Mouse (Mus musculus) embryo, embryonic 11.5 days (tissue): ENCODE measurements around the gene Ranbp9.

Experiments used
- DNase-seq: peaks from one replicate; pipeline ENCODE4 v3.0.0-alpha.2; 2012; ENCODE audit warnings: low read depth, low spot score

Gene Ranbp9

DNA sequence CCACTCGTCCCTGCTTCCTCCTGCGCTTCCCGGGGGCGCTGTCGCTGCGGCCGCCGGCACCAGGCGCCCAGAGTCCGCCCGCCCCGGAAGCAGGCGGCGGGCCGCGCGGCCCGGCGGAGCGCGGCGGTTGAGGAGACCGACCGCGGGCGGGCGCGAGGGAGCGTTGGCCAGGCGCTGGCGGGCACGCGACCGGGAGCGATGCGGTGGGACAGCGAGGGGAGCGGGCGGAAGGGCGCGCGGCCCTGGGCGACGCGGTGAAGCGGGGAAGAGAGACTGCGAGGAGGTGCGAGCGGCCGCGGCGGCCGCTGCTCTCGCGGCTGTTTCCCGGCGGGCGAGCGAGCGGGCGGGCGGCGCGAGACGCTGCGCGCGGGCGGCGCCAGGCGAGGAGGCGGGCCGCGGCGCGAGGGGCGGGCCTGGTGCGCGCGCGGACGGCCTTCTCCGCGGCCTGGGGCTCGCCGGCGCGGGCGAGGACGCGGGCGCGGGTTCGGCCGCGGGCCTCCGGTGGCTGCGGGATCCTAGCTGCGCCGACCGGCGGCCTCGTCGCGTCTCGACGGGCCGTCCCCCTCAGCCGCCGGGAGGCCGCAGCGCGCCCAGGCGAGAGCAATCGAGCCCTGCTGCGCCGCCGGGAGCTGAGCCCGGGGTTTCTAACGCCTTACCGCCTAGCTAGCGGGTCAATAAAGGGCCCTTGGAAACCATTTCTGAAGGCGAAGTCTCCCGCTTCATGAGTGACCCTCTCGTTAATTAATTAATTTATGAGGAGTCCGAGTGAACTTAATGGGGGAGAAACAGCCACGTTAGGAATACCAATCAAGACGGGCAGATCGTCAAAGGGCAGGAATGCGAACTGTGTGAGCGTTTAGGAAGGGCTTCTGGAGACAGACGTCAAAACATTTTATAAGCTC lies at the start of gene Ranbp9:
Gene Ranbp9, minus strand, starts transcription at position 326 of the 902 bp plus-strand sequence.
- DNase-seq: peak; percentile 56

DNA sequence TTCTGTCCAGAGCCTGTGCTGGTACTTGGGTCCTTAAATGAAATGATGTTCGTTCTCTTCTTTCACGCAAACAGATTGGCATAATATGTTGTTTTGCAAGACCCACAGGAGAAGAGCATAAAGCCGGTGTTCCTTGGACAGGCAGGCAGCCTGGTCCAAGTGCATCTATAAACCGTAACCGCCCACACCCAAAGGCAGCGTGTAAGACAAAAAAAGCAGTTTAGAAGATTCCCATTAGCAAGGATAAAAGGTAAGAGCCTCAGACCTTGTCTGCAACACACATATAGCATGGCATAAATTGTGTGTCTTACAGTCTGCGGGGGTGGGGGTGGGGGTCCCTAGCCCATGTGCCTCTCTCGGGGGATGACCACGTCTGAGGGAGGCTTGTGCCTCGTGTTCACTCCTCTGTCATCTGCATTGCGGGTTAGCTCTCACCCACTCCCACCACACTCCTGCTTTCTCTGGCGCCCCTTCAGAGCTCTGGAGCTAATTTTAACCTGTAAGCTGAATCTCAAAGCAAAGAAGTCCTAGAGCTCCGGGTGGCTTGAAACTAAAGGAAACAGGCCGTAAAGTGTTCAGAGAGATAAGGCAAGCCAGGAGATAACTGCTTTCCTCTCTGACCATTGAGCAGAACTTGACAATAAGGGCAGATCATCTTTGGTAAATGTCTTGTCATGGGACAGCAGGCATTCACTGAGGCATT lies 49.2 kb upstream of the Ranbp9 start:
- no peak for DNase-seq

DNA sequence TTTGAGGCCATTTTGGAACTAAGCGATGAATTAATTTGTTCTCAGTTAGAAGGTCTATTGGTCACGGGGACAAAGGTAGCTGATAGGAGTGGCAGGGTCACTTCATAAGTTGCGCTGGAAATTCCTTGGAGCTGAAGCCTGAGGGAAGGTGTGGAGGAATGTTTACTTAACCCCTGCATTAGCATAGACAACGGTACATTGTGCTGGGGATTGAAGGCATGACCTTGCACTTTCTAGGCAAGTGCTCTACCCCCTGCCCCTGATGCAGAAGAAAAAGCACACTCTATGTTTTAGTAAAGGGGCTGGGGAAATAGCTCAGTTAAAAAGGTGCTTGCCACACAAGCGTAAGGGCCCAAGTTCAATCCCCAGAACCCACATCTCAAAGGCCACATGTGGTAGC lies 45.2 kb upstream of the Ranbp9 start:
- no peak for DNase-seq

DNA sequence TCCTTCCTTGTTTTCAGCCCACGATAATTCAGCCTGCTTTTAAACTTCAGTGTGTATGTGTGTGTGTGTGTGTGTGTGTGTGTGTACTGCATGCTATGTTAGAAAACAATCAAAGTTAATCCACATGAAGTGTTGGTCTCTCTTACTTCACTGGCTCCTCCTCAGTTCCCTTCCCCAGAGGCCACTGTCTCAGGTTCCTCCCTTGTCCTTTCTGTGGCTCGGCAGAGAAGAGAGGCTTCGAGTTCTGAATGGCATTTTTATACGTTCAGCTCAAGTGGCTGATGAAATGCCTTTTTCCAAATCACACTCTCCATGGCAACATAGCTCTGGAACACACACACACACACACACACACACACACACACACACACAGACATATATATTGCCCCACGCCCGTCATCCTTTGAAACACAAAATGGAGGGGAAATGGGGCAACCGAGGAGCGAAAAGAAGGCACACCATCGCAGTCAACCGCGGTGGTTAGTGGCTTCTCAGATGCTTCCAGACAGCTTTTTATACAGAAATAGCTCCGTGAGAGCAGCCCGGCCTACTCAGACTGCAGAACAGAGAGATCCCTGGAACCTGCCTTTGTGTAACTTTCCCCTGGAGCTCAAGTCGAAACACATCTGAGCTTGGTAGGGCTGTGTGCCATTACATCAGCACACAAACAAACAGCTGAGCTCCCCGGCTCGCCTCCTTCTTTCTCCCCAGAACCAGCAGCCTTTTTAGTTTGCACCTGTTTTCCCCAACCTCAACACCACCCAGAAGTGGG lies 44.5 kb upstream of the Ranbp9 start:
- DNase-seq: no peak

DNA sequence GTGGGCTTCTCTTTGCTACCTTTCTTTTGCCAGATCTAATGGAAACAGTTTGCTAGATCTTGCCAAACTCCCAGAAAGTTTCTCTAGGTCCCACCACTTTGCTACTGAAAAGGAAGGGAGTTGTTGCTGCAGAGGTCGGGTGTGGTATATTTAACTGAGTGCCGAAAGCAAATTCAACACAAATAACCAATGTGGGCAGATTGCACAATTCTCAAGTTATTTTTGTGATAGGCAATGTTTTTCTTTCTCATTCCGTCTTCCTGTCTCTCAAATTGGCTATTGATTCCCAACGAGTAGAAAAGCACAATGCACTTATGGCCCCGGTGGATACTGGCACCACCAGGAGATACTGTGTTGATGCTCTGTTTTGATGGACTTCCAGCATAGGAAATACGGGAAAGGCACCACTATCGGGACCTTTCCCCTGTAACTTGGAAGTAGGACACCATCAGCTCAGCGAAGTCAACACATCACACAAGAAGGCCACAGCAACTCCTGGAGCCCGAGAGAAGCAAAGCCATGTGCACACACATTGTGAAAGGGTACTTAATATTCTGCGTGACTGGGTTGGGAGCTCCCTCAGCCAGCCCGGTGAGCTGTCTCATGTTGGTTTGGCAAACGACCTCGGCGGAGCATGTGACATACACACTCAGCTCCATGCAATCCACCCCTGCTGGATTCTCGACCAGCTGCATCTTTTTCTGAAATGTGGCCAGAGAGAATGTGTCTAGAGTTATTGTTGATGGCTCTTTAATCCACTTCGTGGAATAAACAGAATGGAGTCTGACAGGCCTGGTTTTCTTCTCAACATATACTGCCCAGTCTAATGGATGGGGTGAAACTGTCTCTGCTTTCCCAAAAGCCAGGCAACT lies 43.6 kb upstream of the Ranbp9 start:
- no peak for DNase-seq

DNA sequence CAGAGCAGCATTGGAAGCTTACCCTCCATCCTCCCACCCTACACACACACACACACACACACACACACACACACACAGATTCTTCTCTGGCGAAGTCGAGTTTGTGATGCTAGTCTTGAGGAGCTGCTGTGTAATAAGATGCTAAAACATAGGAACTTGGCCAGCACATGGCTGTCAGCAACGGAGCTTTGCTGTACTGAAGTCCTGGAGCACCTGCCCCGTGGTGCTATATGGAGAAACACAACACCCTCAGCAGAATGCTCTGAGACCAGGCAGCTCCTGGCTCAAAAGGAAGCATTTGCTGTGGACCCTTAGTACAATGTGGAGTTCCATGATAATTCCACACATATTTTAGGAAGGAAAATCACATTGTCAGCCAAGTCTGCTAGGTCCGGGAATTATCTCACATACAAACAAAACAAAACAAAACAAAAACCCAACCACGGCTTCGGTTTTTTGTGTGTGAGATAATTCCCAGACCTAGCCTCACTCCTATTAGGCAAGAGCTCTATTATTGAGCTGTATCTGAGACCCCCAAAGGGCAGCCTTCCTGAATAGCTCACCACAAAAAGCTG lies 42.9 kb upstream of the Ranbp9 start:
- DNase-seq: no peak

DNA sequence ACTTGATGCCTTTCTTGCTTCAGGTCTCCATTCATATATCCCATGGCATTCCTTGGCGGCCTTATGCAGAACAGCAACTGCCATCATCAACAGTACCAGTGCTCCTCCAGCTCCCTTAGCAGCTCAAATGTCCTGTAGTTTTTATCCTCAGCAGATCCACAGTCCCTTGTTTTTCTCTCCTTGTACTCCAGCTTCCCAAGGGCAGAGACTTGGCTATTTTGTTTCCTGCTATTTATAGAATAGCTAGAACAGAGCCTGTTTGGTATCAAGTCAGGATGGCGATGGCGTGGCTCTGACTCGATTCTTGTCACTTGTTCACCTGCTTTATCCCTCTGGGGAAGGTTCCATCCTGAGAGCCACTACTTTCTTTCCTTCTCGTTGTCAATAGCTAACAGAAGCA lies 40.9 kb upstream of the Ranbp9 start:
- no peak for DNase-seq

DNA sequence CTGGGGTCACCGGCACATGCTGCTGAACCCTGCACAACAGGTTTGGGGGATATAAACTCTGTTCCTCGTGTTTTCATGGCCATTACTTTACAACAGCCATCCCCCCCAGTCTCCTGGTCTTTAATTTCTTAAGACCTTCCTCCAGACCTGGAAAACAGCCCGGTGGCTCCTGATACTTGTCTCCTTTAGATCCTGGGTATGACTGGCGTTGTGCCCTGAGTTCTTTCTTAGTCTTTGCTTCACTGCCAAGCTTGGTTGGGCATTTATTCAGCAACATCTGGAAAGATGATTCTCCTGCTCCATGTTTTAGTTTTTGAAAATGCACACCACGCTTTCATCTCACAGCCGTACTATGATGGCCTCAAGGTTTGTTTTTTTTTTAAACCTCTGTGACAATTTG lies 38.2 kb upstream of the Ranbp9 start:
- DNase-seq: no peak

DNA sequence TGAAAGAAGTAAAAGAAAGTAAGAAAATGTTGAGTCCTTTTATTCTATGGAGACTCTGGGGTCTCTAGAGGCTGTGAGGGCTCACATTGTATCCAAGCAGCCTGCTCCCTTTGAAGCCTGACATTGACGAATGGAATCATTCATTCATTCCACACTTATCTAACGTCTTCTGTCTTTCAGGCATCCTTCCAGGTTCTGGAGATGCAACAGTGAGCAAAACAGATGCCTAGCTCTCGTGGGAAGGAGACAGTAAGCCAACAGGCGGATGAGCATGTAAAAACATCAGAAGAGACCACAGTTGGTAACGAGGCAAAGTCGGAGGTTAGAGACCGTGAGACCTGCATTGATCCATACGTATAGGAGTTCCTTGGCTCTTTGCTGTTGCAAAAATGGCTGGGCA lies 36.3 kb upstream of the Ranbp9 start:
- no peak for DNase-seq

DNA sequence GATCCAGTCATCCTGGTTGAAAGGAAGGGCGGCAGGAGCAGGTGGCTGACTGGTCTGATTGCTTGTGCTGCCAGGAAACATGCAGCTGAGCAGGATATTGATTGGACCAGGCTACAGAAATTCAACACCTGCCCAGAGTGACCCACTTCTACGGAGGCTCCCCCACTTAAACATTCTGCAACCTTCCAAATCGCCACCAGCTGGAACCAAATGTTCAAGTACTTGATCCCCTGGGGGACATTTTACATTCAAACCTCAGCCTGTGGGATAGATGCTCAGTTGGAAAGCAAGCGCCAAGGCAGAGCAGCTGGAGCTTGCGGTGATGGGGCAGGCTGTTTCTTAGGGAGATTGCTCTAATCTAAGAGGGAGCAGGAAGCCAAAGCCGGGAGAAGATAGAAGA lies 35.8 kb upstream of the Ranbp9 start:
- no peak for DNase-seq

DNA sequence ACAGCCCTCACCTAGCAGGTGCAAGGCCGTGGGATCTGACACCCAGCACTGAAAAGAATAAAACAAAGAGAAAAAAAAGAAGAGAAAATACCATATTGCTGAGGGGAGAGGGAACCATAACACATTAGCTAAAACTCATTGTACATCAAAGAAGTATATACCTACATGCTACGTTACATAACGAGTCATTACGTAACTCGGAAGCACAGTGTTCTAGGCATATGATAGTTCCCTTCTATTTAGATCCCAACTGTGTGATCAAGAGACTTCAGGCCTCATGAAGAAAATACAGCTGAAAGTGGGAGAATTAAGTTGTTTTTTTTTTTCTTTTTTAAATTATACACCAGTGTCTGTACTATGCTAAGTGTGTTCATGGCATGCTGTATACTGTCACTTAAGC lies 35.0 kb upstream of the Ranbp9 start:
- DNase-seq: no peak

DNA sequence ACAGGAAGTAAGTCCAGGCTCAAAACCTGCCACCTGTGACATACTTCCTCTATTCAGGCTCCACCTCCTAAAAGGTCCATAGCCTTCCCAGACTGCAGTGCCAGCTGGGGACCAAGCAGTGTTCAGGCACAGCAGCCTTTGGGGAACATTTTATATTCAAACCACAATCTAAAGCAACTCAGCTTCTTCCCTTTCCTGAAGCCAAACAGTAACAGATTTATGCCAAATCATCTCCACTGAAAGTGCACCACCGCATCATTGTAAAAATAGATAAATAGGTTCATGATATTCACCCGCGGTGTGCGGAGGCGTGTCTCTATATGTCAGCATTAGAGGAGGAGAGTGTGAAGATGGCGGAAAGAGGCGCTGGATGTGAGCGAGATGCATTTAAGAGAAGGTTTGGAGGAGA lies 33.9 kb upstream of the Ranbp9 start:
- DNase-seq: no peak

DNA sequence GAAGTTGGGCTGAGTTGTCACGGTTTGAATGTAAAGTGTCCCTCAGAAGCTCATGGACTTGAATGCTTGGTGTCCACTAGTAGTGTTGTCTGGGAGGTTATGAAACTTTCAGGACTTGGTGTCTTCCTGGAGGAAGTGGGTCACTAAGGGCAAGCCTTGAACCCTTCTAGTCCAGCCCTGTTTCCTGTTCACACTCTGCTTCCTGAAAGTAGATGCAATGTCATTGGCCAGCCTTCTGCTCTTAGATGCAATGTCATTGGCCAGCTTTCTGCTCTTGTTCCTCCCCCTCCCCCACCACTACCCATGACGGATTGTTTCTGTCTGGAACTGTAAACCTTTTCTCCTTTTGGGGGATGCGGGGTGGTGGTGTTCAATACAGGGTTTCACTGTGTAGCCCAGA lies 31.7 kb upstream of the Ranbp9 start:
- DNase-seq: no peak

DNA sequence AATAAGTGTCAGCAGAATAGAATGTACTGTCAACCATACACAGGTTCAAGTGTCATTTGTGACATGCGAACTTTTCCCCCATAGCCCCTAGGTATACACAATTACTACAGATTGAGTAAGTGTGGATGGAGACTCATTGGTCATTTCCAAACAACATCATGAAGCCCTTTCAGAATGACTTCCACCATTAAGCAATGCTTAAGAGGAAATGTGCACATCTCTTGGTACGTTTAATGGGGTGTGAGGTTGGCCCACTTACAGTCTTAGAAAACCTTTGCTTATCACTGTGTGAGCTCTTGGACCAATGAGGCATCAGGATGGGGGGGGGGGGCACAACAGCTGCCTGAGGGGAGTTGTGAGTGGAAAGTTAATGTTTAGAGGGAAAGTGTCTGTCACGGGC lies 24.7 kb upstream of the Ranbp9 start:
- no peak for DNase-seq

DNA sequence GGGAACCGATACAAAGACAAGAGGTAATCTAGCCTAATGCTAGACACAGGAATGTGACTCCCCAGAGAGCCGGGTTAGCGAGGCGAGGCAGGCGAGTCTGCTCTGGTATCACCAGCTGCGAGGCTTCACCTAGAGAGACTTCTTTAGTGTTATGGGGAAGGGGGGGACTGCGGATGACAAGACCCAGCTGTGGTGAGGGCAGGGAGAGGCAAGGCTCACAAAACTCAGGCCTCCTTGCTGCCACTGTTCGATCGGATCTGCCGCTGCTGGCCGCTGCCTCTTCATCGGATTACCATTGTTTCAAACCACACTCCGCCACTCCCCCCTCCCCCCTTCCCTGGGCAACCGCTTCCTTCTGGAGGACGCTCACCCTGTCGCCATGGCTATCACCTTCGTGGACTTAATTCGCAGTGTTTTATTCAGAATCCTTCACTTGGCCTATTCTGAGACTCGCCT lies 22.3 kb upstream of the Ranbp9 start:
- peak; percentile 52 for DNase-seq

DNA sequence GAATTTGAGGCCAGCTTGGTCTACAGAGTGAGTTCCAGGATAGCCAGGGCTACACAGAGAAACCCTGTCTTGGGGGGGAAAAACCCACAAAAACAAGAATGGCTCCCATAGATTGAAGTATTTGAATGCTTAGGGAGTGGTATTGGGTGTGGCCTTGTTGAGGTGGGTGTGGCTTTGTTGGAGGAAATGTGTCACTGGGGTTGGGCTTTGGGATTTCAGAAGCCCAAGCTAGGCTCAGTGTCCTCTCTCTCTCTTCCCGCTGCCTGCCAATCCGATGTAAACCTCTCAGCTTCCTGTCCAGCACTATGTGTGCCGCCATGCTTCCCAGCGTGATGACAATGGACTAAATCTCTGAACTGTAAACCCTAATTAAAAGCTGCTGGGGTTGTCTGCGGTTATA lies 20.5 kb upstream of the Ranbp9 start:
- DNase-seq: no peak

DNA sequence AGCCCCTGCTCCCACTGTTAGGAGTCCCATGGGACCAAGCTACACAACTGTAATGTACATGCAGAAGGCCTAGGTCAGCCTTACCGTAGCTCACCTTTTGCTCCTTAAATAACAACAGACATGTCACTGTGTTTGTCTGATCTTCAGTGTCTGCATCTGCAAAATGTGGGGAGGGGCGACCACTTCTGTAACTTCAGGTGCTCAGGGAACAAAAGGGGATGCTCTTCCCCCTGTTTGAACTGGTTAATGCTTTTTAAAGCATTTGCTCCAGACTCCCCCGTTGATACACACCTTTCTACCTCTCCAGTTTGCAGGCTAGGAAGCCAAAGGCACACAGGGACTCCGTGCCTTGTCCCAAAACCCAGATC lies 19.4 kb upstream of the Ranbp9 start:
- no peak for DNase-seq

DNA sequence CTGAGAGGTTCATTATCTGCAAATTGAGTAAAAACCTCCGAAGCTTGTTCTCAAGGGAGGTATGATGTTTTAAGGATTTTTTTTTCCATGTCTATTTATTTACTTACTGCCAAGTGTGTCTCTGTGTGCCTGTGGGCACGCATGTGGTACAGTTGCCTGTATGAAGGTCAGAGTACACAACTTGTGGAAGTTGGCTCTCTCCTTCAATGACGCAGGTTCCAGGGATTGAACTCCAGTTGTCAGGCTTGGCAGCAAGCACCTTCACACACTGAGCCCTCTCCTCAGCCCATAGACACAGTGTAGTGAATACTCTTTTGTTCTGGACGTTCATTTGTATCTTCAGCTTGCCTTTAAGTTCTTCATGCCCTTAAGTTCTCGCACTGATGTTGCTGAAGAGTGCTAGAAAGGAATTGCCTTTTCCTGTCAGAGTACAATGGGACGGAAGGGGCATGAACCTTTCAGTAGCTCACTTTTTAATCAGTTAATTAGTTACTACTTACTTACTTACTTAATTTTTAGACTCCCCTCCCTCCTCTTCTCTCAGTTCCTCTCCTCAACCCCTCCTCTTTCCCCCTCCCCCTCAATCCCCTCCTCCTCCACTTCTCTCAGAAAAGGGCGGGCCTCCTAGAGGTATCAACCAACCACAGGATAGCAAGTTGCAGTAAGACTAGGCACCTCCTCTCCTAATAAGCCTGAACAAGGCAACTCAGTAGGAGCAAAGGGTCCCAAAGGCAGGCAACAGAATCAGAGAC lies 18.8 kb upstream of the Ranbp9 start:
- DNase-seq: no peak

DNA sequence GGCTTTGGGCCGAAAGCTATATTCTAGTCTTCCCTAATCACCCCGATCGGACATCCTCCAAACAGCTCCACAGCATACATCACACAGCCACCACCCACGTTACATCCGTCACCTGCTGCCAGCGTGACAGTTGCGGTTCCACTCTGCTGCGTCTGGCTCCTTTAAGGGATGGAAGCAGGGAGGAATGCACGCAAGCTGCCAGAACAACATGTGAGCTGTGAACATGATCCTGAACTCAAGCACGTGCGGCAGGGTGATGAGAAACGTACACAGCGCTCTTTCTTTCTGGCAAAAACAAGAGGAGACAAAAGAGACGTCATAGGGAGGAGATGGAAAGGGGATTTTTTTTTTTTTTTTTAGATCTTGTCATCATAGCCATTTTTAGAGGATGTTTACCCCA lies 17.8 kb upstream of the Ranbp9 start:
- DNase-seq: no peak

DNA sequence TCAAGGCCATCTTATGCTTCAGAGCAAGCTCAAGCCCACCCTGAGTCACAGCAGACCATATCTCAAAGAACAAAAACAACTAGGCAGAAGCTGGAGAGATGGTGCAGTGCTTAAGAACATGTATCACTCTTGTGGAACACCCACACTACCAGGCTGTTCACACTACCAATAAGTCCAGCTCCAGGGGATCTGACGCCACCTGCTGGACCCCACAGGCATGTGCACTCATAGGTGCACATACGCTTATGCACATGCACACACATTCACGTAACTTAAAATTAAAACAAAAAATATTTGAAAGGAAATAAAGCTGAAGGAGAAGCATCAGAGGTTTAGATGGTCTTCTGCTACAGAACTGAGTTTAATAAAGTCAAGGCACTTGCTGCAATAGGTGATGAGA lies 16.7 kb upstream of the Ranbp9 start:
- DNase-seq: no peak
